Mouse (Mus musculus) E14TG2a.4 (cell line): ENCODE results near the gene Caap1.

Source experiments
- CTCF ChIP-seq: conservative IDR thresholded peaks from 2 replicates; pipeline ENCODE4 v1.5.1; 2014; ENCODE audit warnings: low read length
- NANOG ChIP-seq: IDR thresholded peaks from 2 replicates; pipeline ENCODE4 v1.6.1; 2014; ENCODE audit warnings: borderline replicate concordance, low read length, mixed read lengths
- POU5F1 ChIP-seq: IDR thresholded peaks from 2 replicates; pipeline ENCODE4 v1.6.1; 2014; ENCODE audit warnings: low read length, borderline replicate concordance

DNA sequence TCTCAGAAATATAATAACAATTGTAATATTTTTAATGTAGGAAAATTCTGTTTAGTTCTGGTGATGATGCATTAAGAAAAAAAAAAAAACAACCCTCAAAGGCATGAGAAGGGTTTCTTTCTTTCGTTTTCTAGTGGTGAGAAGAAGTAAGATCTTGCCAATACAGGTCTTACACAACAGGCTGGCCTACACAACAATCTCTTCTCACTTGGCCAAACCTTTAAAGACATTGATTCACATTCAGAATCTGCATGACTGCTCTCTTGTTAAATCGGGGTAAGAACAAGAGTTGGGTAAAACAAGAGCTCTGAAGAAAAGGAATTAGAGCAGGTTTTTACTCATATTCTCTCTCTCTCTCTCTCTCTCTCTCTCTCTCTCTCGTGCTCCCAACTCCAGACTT, 41.2 kb downstream of the Caap1 start:
- TF ChIP-seq CTCF (no peak), POU5F1 (no peak), NANOG (no peak)
